Mouse (Mus musculus) heart, embryonic 12.5 days (tissue): ENCODE results near the gene Rtn1. TPM values are rescaled to one million over a fixed set of nuclear protein-coding genes. Genes with fewer than 3 reads are reported as not detected.
"Not testable (repeated sequence)": the region's sequence is repeated elsewhere in the genome, so short reads cannot be mapped to it uniquely, and the experiment has no call there.

Experiments used
- ATAC-seq: fragments of 200-750 bp; cut with Nextera tagmentation; 2 replicates; pipeline ENCODE4 v1.8.0; 2017; ENCODE audit warnings: moderate TSS enrichment, moderate library complexity; ENCODE audit not compliant: insufficient number of reproducible peaks, low FRiP score
- H3K27ac ChIP-seq: fragments of 300-500 bp; sonication (generic); 2 replicates; pipeline ENCODE4 v1.5.1; 2016; ENCODE audit warnings: mild to moderate bottlenecking, moderate library complexity; ENCODE audit not compliant: poor library complexity, severe bottlenecking
- H3K27me3 ChIP-seq: fragments of 300-500 bp; sonication (generic); replicated peaks from 2 replicates; pipeline ENCODE4 v1.6.1; 2016; ENCODE audit warnings: mild to moderate bottlenecking, moderate library complexity
- H3K36me3 ChIP-seq: fragments of 300-500 bp; sonication (generic); 2 replicates; pipeline ENCODE4 v1.6.1; 2016; ENCODE audit warnings: mild to moderate bottlenecking, moderate library complexity
- H3K4me1 ChIP-seq: fragments of 300-500 bp; sonication (generic); replicated peaks from 2 replicates; pipeline ENCODE4 v1.6.1; 2016; ENCODE audit warnings: mild to moderate bottlenecking
- H3K4me2 ChIP-seq: fragments of 300-500 bp; sonication (generic); 2 replicates; pipeline ENCODE4 v1.6.1; 2016; ENCODE audit warnings: mild to moderate bottlenecking, moderate library complexity
- H3K4me3 ChIP-seq: fragments of 300-500 bp; sonication (generic); 2 replicates; pipeline ENCODE4 v1.5.1; 2016; ENCODE audit warnings: mild to moderate bottlenecking
- H3K9ac ChIP-seq: fragments of 300-500 bp; sonication (generic); 2 replicates; pipeline ENCODE4 v1.6.1; 2016; ENCODE audit warnings: mild to moderate bottlenecking, moderate library complexity
- H3K9me3 ChIP-seq: fragments of 300-500 bp; sonication (generic); replicated peaks from 2 replicates; pipeline ENCODE4 v1.6.1; 2016; ENCODE audit warnings: mild to moderate bottlenecking, moderate library complexity
- WGBS: fragments of 180-500 bp; shearing (Covaris S2); methylation state at CpG from one replicate; pipeline ENCODE4 v1.1.7; 2016; 5-methylcytosine and 5-hydroxymethylcytosine counted together
- polyA plus RNA-seq: library from polyadenylated mRNA; unstranded; fragments of >200 nt; fragmentation: Nextera tagmentation; extraction: Ambion mirVana; gene quantifications from 2 replicates; pipeline ENCODE4 v1.2.1, GENCODE M21; 2016

Gene Rtn1
- polyA plus RNA-seq, 1 experiment from 2014 or later: 18.4 TPM

DNA sequence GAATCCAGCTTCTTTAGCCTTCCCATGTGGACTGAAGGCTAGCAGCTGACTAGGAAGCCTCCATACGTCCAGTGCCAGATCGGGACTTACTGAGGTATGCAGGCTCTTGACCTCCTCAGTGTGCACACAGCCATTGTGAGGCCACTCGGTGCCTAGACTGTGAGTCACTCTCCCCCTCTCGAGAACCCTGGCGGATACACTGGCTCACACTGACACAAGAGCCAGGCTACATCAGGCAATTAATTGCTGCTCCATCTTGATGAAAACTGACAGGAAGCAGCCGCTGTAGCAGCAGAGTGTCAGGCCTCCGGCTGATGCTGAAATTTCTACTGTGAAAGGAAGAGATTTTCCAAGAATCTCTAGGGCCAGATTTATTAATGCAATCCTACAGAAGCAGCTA, 110.6 kb downstream of the Rtn1 start:
- H3K4me2 ChIP-seq: no peak overlapping the region
- peaks cover 3% of the 10 kb centered on the region; the same call in 1 of the 2 replicates for H3K9me3 ChIP-seq
- H3K27me3 ChIP-seq: 0 out of 2 replicates have a peak, but pooled peaks cover 3% of the 10 kb centered on the region
- ATAC-seq: no peak
- H3K4me1 ChIP-seq: no peaks in the 10 kb centered on the region
- H3K9ac ChIP-seq: no peak overlapping the region
- no peak overlapping the region for H3K4me3 ChIP-seq
- no peaks in the 10 kb centered on the region for H3K36me3 ChIP-seq
- no peak overlapping the region for H3K27ac ChIP-seq
- WGBS: 47% methylated on average over 7 of the region's 7 CpGs

DNA sequence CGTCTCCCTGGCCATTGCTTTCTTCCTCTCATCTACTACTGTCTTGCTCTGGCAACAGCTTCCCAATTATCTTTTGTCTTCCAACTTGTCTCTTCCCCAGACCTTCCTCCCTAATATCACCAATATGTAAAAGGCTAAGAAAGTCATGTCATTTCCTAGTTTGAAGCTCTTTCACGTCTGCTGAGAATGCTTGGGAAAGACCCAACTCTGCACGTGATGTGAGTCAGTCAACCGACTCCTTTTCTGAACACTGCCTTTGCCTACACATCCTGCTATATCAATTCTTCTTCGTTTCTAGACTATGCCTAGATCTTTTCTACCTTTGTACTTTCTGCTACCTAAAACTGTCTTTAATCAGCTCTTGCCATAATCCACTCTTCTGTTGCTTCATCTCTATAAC, 112.3 kb downstream of the Rtn1 start:
- peaks cover 6% of the 10 kb centered on the region; the same call in 1 of the 2 replicates for H3K9me3 ChIP-seq
- 76% methylated on average over 5 of the region's 5 CpGs for WGBS

GRCm38 (mm10) chr12:72293185-72293584, 115.7 kb downstream of the Rtn1 start:
- not testable (repeated sequence) for H3K9ac ChIP-seq
- WGBS: 80% methylated on average over 3 of the region's 3 CpGs

More for the DNA sequence above, 112.3 kb downstream of the Rtn1 start:
- Histone ChIP-seq H3K4me3 (no peak overlapping the region), H3K4me2 (no peak overlapping the region), H3K4me1 (no peaks in the 10 kb centered on the region), H3K36me3 (no peaks in the 10 kb centered on the region), H3K27me3 (no peaks in the 10 kb centered on the region), H3K9ac (no peak overlapping the region), H3K27ac (no peak overlapping the region)
- ATAC-seq: no peak

DNA sequence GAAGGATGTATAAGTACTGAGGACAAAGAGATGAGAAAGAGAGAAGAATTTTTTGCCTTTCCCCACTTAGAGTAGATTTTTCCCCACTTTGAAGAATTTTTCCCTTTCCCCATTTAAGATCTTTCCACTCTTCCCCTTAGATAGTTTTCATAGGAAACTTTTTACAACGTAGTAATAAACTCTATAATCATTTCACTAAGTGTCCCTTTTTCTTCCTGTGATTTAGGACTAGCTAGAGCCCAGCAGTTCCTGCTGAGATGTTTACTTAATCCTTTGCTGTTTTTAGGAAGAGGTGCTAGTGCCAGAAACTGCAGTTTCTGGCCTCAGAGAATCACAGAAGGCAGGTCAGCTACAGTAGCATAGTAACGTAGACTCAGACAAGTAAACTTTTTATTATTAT, 116.3 kb downstream of the Rtn1 start:
- Histone ChIP-seq H3K9ac (no peak overlapping the region), H3K4me3 (no peak overlapping the region), H3K36me3 (no peaks in the 10 kb centered on the region), H3K27ac (no peak overlapping the region), H3K9me3 (peaks cover 6% of the 10 kb centered on the region; the same call in 1 of the 2 replicates), H3K4me2 (no peak overlapping the region), H3K4me1 (no peaks in the 10 kb centered on the region), H3K27me3 (no peaks in the 10 kb centered on the region)
- WGBS: 62% methylated on average over 2 of the region's 2 CpGs
- ATAC-seq: no peak

More at GRCm38 (mm10) chr12:72293185-72293584, 115.7 kb downstream of the Rtn1 start:
- H3K36me3 ChIP-seq, H3K4me1 ChIP-seq, H3K27ac ChIP-seq, H3K27me3 ChIP-seq, H3K4me3 ChIP-seq, H3K4me2 ChIP-seq, ATAC-seq, H3K9me3 ChIP-seq: not testable (repeated sequence)

GRCm38 (mm10) chr12:72291266-72291665, 117.6 kb downstream of the Rtn1 start:
- ATAC-seq: no peak
- WGBS: 87% methylated on average over 4 of the region's 4 CpGs
- H3K4me2 ChIP-seq: no peak overlapping the region
- H3K4me3 ChIP-seq: no peak overlapping the region
- no peaks in the 10 kb centered on the region for H3K4me1 ChIP-seq
- peaks cover 6% of the 10 kb centered on the region; the same call in 1 of the 2 replicates for H3K9me3 ChIP-seq
- H3K36me3 ChIP-seq: no peaks in the 10 kb centered on the region
- no peak overlapping the region for H3K27ac ChIP-seq
- no peaks in the 10 kb centered on the region for H3K27me3 ChIP-seq
- H3K9ac ChIP-seq: no peak overlapping the region

DNA sequence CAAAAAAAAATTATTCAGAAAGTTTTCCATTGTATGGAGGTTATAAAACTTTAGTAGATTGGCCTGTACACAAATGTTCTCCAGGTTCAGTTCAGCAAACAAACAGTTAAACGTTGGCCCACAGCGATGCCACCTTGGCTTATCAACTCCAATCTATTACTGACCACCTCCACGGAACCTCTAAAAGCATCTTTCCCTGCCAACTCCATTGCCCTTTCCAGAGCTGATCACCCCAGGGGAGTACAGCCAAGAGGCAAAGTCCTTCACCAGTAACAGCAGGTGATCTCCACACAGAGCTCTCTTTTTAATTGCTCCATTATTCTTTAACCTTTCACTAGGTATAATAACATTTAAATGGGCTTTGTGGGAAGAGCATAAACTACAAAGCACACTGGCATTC, 120.6 kb downstream of the Rtn1 start:
- no peaks in the 10 kb centered on the region for H3K4me1 ChIP-seq
- ATAC-seq: no peak
- H3K4me2 ChIP-seq: no peak overlapping the region
- no peak overlapping the region for H3K27ac ChIP-seq
- H3K9me3 ChIP-seq: peaks cover 3% of the 10 kb centered on the region; the same call in 1 of the 2 replicates
- WGBS: 61% methylated on average over 3 of the region's 3 CpGs
- no peak overlapping the region for H3K9ac ChIP-seq
- no peak overlapping the region for H3K4me3 ChIP-seq
- no peaks in the 10 kb centered on the region for H3K27me3 ChIP-seq
- H3K36me3 ChIP-seq: no peaks in the 10 kb centered on the region

- no peaks in the 10 kb centered on the region for H3K27me3 ChIP-seq
- H3K4me2 ChIP-seq: no peak overlapping the region
- H3K36me3 ChIP-seq: no peaks in the 10 kb centered on the region
- no peaks in the 10 kb centered on the region for H3K9me3 ChIP-seq
- no peak overlapping the region for H3K9ac ChIP-seq
- H3K27ac ChIP-seq: no peak overlapping the region
- WGBS: 70% methylated on average over 4 of the region's 4 CpGs
- H3K4me1 ChIP-seq: no peaks in the 10 kb centered on the region
- H3K4me3 ChIP-seq: no peak overlapping the region
- ATAC-seq: no peak
These were observed 121.4 kb downstream of the Rtn1 start for GRCm38 (mm10) chr12:72287332-72288004.

DNA sequence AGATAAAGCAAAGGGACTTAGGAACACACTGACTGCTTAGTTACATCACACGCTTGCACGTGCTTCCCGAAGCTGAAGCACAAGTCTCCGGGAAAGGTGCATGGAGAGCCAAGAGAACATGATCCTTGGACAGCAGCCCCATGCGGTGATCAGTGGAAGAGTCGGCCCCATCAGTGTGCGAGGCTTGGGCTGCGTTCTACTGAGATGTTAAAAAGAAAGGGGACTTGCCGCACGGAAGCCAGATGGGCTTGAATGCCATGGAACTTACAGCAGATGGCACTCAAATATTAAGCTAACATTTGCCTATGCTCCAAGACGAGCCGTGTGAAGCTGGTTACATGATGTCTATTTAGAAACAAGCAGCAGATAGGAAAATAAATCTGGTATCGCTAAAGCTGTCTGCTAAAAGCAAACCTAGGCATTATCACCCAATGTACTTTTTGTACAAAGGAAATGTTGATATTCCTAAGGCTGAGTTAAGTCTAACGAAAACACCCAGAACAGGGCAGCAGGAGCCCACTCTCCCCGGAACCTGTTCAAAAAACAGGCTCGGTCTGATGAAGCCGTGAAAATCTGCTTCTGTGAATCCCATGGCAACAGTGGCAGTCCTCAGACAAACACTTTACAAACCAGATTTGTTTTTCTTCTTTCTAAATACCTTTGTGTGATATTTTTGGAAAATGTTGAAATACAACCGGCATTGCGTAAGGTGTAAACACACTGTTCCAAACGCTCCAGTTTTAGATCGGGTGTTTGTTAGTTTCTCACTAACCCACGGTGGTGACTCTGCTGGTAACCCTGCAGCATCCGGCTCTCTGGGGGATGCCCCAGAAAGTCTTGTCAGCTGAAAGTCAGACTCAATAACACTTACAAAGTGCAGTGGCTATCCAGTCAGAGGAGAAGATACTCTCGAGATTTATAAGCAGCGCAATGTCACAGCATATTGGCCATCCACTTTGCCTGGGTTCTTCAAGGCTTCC, 123.2 kb downstream of the Rtn1 start:
- no peak overlapping the region for H3K9ac ChIP-seq
- H3K4me1 ChIP-seq: no peaks in the 10 kb centered on the region
- 77% methylated on average over 25 of the region's 25 CpGs for WGBS
- no peaks in the 10 kb centered on the region for H3K36me3 ChIP-seq
- no peak for ATAC-seq
- H3K9me3 ChIP-seq: no peaks in the 10 kb centered on the region
- H3K4me3 ChIP-seq: no peak overlapping the region
- H3K27me3 ChIP-seq: no peaks in the 10 kb centered on the region
- H3K4me2 ChIP-seq: no peak overlapping the region
- H3K27ac ChIP-seq: no peak overlapping the region

DNA sequence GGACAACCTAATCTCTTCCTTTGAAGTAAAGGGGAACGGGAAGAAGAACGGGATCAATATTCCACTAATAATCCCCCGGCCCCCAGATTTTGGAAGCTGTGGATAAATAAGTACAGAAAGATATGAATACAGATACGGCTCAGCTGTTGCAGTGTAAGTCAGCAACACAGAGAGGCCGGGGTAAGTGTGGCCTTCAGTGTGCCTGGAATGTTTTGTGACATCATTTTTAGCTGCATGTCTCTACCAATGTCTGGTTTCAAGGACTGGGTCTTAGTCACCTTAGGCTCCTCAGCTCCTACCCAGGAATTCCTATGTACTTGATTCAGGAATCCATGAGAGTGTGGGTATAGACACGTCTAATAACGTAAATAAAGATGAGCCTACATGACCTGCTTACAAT, 124.3 kb downstream of the Rtn1 start:
- ATAC-seq: no peak
- WGBS: 83% methylated on average over 7 of the region's 7 CpGs
- H3K9ac ChIP-seq: no peak overlapping the region

GRCm38 (mm10) chr12:72279129-72279875, 129.6 kb downstream of the Rtn1 start:
- WGBS: 83% methylated on average over 5 of the region's 5 CpGs
- Histone ChIP-seq H3K4me3 (no peak overlapping the region), H3K9me3 (no peaks in the 10 kb centered on the region), H3K9ac (no peak overlapping the region), H3K36me3 (no peaks in the 10 kb centered on the region), H3K4me1 (no peaks in the 10 kb centered on the region), H3K27me3 (no peaks in the 10 kb centered on the region), H3K4me2 (no peak overlapping the region), H3K27ac (no peak overlapping the region)
- no peak for ATAC-seq

More for the DNA sequence above, 124.3 kb downstream of the Rtn1 start:
- Histone ChIP-seq H3K27me3 (no peaks in the 10 kb centered on the region), H3K9me3 (no peaks in the 10 kb centered on the region), H3K4me2 (no peak overlapping the region), H3K27ac (no peak overlapping the region), H3K36me3 (no peaks in the 10 kb centered on the region), H3K4me3 (no peak overlapping the region), H3K4me1 (no peaks in the 10 kb centered on the region)
